Mouse (Mus musculus): ENCODE data around the gene Cc2d2a. TPM values are rescaled to one million over a fixed set of nuclear protein-coding genes. Genes with fewer than 3 reads are reported as not detected.

Cc2d2a gene
- polyA plus RNA-seq, 1 experiment from 2014 or later = 0.43 TPM

DNA sequence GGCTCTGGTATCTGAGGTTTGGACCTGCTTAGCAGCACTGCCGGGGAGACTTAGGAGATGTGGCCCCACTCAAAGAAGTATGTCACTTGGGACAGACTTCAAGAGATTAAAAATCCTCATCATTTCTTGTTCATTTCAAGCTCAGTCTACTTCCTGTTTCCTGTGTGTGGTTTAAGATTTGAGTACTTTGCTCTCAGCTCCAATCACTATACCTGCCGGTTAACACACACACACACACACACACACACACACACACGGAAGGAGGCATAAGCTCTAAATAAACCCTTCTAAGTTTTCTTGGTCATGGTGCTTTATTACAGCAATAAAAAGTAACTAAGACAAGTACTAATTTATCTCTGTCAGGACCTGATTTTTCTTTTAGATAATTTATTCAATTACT is 109.4 kb downstream of the Cc2d2a start:
- H3K27ac ChIP-seq = peak overlapping the region; percentile 70
- H3K79me2 ChIP-seq (ENCODE audit: inconsistent target) = peaks cover 76% of the 10 kb centered on the region
- 45% methylated on average over 3 of the region's 3 CpGs for WGBS (ENCODE audit: missing documents)
- H3K4me3 ChIP-seq (ENCODE audit: inconsistent target) = no peak overlapping the region
- peaks cover 23% of the 10 kb centered on the region for H3K36me3 ChIP-seq (ENCODE audit: inconsistent target)

DNA sequence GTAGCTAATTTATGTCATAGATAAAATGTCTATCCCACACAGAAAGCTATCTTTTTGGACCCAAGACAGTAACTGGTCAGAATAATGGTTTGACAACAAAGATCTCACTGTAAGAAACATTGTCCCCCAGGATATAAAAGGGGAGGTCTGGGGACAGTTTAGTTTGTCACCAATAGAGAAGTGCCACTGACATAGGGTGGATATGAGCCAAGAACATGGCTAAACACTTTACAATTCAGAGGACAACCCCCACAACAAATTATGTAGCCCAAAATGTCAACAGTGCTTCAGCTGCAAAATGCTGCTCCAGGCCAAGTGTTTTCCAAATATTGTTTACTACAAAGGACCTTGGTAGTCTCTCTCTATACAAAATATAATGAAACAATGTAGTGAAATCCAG is 114.3 kb downstream of the Cc2d2a start:
- no peak overlapping the region for H3K27ac ChIP-seq
- no peaks in the 10 kb centered on the region for H3K36me3 ChIP-seq (ENCODE audit: inconsistent target)
- H3K4me3 ChIP-seq (ENCODE audit: inconsistent target) = no peak overlapping the region
- peaks cover 100% of the 10 kb centered on the region for H3K79me2 ChIP-seq (ENCODE audit: inconsistent target)

DNA sequence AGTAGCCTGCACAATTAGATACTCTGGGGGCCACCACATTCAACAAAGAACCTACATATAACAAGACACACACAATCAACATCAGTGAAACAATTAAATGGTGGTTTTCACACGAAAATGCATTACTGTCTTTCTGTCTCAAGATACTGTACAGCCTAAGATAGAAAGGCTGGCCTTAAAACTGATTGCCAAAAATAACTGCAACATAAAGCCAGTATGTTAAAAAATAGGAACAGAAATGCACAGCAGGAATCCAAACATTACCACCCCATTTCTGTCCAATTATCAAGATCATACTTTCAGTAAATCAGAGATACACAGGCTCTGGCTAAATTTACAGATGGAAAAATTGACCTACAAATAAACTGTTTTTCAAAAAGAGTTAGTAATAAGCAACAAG is 114.8 kb downstream of the Cc2d2a start:
- 56% methylated on average over 1 of the region's 1 CpGs for WGBS (ENCODE audit: missing documents)
- Histone ChIP-seq H3K79me2 (ENCODE audit: inconsistent target) (peaks cover 95% of the 10 kb centered on the region), H3K36me3 (ENCODE audit: inconsistent target) (no peaks in the 10 kb centered on the region), H3K4me3 (ENCODE audit: inconsistent target) (no peak overlapping the region), H3K27ac (no peak overlapping the region)

DNA sequence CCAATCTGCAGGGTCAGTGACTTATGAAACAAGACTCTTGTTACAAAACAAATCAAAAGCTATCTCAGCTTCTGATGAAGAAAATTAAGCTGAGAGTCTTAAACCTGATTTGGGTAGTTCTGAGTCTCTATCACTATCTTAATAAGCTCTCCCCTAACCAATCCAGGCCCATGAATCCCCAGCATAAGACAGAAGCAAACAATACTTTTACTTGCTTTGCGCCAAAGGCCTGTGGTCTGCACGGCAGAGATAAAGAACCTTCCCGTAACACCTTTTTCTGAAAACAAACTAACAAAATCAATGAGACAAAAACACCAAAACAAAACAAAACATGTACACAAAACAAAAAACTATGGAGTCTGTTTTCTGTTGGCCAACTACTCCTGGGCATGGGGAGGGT is 116.4 kb downstream of the Cc2d2a start:
- H3K27ac ChIP-seq = no peak overlapping the region
- 94% methylated on average over 3 of the region's 3 CpGs for WGBS (ENCODE audit: missing documents)
- H3K79me2 ChIP-seq (ENCODE audit: inconsistent target) = peaks cover 79% of the 10 kb centered on the region
- H3K36me3 ChIP-seq (ENCODE audit: inconsistent target) = no peaks in the 10 kb centered on the region
- no peak overlapping the region for H3K4me3 ChIP-seq (ENCODE audit: inconsistent target)

DNA sequence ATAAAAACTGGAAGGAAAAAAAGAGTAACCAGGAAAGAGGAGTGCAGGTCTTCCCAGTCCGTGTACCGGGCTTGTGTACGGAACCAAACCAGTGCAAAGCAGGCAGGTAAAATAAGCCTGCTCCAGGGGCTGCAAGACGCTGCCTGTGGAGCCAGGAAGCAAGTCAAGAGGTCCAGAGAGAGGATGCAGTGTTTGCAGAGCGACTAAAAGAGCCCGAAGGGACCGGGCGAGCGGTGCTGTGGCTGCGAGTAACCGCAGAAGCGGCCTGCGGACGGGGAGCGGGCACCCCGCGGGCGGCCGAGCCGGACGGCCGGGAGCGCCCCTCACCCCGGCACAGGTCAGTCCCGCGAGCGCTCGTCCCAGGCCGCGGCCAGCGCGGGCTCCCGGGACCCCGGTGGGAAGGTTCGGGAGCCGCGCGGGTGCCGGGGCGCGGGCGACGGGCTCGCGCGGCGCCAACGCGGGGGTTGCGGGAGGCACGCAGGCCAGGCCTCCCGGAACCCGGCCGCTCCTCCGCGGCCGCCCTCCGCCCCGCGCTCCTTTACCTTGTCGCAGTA is 119.4 kb downstream of the Cc2d2a start:
- no peaks in the 10 kb centered on the region for H3K36me3 ChIP-seq (ENCODE audit: inconsistent target)
- WGBS (ENCODE audit: missing documents) = under 1% methylated on average over 56 of the region's 61 CpGs

DNA sequence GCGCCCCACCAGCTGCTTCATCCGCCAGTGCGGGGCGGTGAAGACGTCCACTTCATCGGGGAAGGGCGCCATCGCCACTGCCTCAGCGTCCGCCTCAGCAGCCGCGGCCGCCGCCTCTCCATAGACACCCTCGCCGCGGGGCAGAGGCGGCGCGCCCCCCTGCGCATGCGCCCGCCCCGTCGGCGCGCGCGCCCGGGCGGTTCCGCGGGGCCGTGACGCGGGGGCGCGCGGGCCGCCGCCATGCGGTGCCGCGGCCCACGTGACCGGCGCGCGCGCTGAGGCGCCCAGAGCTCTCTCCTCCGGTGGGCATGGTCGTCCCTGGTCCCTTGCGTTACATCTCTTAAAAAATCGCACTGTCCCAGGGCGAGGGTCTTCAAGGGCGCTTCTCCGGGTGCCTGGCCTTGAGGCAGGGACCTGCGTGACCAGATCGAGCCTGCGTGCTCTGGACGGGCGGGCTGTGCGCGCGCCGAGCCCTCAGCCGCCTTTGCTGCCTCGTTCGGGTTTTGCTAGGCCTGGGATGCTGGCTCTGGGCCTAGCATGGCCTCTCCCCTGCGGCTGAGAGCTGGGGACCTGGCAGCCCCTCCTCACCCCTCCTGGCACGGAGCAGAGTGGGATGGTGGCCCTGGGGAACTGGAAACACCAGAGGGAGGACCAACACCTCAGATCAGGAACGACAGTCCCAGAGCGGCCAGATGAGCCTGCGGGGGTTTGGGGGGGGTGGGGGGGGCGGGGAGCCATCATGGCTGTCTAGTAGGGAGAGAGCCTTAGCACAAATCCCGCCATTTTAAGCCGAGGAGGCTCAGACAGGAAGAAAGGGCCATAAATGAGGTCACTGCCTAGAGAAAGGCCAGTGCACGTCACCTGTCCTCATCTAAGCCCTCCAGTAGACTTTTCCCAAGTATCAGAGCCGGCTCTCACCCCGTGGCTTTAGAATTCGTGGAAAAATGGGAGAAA is 120.1 kb downstream of the Cc2d2a start:
- Histone ChIP-seq H3K27ac (peak overlapping the region; percentile 48), H3K79me2 (ENCODE audit: inconsistent target) (peaks cover 42% of the 10 kb centered on the region), H3K4me3 (ENCODE audit: inconsistent target) (peak overlapping the region; percentile 7; the same call in 1 of the 2 replicates), H3K36me3 (ENCODE audit: inconsistent target) (no peaks in the 10 kb centered on the region)
- WGBS (ENCODE audit: missing documents) = 5% methylated on average over 81 of the region's 82 CpGs

More for the DNA sequence above, 119.4 kb downstream of the Cc2d2a start:
- H3K27ac ChIP-seq = no peak overlapping the region
- H3K4me3 ChIP-seq (ENCODE audit: inconsistent target) = peak overlapping the region; percentile 76
- H3K79me2 ChIP-seq (ENCODE audit: inconsistent target) = peaks cover 50% of the 10 kb centered on the region

DNA sequence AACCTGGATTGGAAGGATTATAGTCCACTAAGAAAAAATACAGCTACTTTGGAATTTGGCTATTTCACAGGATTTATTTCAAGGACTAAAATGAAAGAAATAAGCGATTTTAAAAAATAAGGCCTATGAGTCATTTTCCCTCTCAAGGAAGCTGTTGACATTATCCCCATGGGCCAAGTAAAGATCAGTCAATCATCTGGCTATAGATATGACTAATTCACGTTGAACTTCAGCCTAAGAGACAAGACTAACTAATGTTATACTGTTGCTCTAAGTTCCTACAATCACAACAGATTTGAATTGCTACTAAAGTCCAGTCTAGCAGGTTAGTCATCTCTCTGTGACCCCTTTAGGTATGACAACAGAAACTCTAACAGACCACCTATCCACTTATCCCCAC is 121.8 kb downstream of the Cc2d2a start:
- WGBS (ENCODE audit: missing documents) = 80% methylated on average over 2 of the region's 2 CpGs
- no peak overlapping the region for H3K27ac ChIP-seq
- peaks cover 25% of the 10 kb centered on the region for H3K79me2 ChIP-seq (ENCODE audit: inconsistent target)
- no peak overlapping the region for H3K4me3 ChIP-seq (ENCODE audit: inconsistent target)
- H3K36me3 ChIP-seq (ENCODE audit: inconsistent target) = no peaks in the 10 kb centered on the region

DNA sequence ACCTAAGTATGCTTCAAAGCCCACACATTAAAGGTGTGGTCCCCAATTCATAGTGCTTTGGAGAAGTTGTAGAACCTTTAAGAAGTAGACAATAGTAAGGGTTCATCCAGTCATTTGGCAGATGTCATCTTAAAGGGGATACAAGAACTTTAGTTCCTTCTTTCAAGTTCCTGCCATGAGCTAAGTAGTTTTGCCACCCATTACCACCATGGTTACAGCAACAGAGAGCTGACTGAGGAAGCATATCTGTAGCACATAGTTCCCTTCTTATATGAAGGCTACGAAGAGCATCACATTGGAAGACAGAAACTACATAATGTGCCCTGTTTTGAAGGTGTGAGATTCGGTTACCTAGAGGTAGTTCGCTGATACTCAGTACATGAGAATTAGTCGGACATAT is 124.5 kb downstream of the Cc2d2a start:
- Histone ChIP-seq H3K79me2 (ENCODE audit: inconsistent target) (no peaks in the 10 kb centered on the region), H3K36me3 (ENCODE audit: inconsistent target) (no peaks in the 10 kb centered on the region), H3K4me3 (ENCODE audit: inconsistent target) (no peak overlapping the region), H3K27ac (peak overlapping the region; percentile 15; the same call in 1 of the 2 replicates)
- WGBS (ENCODE audit: missing documents) = 68% methylated on average over 4 of the region's 4 CpGs

DNA sequence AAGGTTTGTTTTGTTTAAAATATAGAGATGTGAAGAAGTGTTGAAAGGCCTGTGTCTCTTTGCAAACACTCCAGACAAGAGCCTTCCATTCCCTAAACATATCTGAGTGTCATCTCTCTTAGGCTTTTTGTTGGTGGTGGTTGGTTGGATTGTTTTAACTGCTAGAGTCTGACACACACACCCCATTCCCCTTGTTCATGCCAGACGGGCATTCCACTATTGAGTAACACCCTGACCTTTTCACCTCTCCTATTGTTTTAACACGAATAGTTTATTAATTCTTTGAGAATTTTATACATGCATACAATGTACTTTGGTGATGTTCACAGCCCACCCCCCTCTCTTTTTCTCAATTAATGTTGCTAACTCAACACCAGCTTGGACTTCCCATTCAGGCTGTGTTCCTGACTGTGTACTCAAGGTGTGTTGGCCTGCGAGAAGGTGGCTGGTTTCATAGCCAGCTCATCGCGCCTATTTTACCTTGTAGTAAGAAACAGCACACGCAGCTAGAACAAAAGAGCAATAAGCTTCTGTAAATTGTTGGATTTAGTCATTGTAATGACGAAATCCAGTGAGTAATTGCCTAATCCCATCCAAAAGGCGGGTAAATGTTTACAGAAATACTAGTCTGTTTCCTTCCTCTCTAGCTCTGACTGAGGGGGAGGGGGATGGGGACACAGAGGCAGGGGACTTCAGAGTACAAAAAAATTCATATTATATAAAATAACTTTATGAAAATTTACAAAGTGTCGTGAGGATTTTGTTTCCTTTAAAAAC is 126.0 kb downstream of the Cc2d2a start:
- Histone ChIP-seq H3K36me3 (ENCODE audit: inconsistent target) (no peaks in the 10 kb centered on the region), H3K4me3 (ENCODE audit: inconsistent target) (no peak overlapping the region), H3K79me2 (ENCODE audit: inconsistent target) (no peaks in the 10 kb centered on the region), H3K27ac (peak overlapping the region; percentile 38)
- 29% methylated on average over 9 of the region's 9 CpGs for WGBS (ENCODE audit: missing documents)

Other genes with a start within 250 kb of the Cc2d2a start
- not detected in 3 replicates for gene C1qtnf7, start 146.8 kb upstream of the Cc2d2a start, polyA plus RNA-seq (2018)
- 0.93 to 2.5 TPM (median 1.3 TPM) in 3 replicates for gene Bst1, start 156.5 kb downstream of the Cc2d2a start, polyA plus RNA-seq (2018)
- 19.0 to 23.0 TPM (median 22.2 TPM) in 3 replicates for gene Fbxl5, start 159.3 kb downstream of the Cc2d2a start, polyA plus RNA-seq (2018)
- gene Cd38, start 206.2 kb downstream of the Cc2d2a start, polyA plus RNA-seq (2018) = 1.1 to 2.6 TPM (median 1.2 TPM) in 3 replicates